Mouse (Mus musculus): ENCODE data around the gene Cd82. TPM values are rescaled to one million over a fixed set of nuclear protein-coding genes. Genes with fewer than 3 reads are reported as not detected.

The Cd82 gene
- polyA plus RNA-seq, 1 experiment from 2014 or later: 22.4 TPM

DNA sequence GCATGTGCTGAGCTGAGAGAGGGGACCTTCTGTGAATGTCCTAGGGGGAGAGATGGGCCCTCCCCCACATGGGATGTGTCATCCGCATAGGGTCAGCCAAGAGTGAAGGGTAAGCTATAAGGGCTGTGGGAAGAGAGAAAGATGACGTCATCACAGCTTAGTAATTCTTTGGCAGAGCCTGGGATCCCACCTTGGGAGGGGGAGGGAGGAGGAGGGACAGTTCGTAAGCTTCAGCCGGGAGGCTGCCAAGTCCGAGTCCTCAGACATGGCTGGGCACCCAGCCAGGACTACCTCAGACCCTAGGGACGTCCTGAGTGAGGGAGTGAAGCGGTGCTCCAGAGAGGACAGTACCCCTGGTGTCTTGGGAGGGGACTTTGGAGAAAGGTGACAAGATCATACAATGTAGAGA, 57.9 kb downstream of the Cd82 start:
- H3K27me3 ChIP-seq (replicated peaks): no peaks in the 10 kb centered on the region; the same call in 1 of the 2 replicates
- no peaks in the 10 kb centered on the region for H3K9me3 ChIP-seq (replicated peaks)
- H3K9ac ChIP-seq (replicated peaks): no peak overlapping the region
- H3K36me3 ChIP-seq: no peaks in the 10 kb centered on the region
- no peak overlapping the region for H3K4me2 ChIP-seq
- H3K27ac ChIP-seq (replicated peaks): no peak overlapping the region
- H3K4me3 ChIP-seq (replicated peaks): no peak overlapping the region
- WGBS: 47% methylated on average over 7 of the region's 7 CpGs
- 0 out of 2 replicates have a peak, but pooled peaks have one; percentile 48 for ATAC-seq (ENCODE audit: low FRiP score)
- H3K4me1 ChIP-seq: peaks cover 8% of the 10 kb centered on the region

DNA sequence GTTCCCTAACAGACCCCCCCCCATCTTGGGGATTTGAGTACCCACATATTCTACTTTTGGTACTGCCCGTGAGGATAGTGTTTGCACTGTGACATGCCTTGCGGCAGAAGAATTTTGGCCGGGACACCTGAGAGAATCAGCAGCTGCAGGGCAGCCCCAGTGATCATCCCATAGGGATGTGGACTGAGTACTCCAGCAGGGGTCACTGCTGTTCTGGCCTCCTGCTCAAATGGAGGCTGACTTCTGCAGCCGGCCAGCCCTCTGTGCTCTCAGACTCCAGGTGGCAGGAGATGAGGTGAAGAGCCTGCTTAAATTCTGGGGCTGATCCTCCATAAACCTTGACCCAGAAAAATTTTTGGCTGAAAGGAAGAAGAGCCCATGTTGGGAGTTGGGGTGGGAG, 58.8 kb downstream of the Cd82 start:
- Histone ChIP-seq H3K4me2 (no peak overlapping the region), H3K36me3 (no peaks in the 10 kb centered on the region), H3K9me3 (replicated peaks) (no peaks in the 10 kb centered on the region), H3K9ac (replicated peaks) (no peak overlapping the region), H3K4me3 (replicated peaks) (no peak overlapping the region), H3K27me3 (replicated peaks) (no peaks in the 10 kb centered on the region; the same call in 1 of the 2 replicates), H3K27ac (replicated peaks) (no peak overlapping the region), H3K4me1 (peaks cover 8% of the 10 kb centered on the region)
- no peak for ATAC-seq (ENCODE audit: low FRiP score)
- WGBS: 39% methylated on average over 4 of the region's 4 CpGs

DNA sequence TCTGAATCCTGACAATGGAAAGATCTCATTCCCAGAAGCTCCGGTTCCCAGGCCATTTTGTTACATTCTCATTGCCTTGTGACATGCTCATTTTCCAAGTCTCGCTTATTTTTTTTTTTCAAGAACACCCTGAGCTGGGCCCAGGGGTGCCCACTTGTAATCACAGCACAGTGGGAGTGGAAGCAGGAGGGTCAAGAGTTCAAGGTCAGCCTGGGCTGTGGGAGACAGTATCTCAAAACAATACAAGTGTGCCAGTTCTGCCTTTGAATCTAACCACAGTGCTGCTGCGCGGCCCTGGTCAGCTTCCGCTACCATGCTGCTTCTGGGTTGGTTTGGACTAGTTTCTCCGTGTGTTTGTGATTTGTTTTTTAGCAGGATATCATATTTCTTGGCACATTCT, 59.7 kb downstream of the Cd82 start:
- Histone ChIP-seq H3K4me2 (no peak overlapping the region), H3K27me3 (replicated peaks) (no peaks in the 10 kb centered on the region), H3K9me3 (replicated peaks) (no peaks in the 10 kb centered on the region), H3K36me3 (no peaks in the 10 kb centered on the region), H3K4me3 (replicated peaks) (no peak overlapping the region), H3K4me1 (peaks cover 8% of the 10 kb centered on the region), H3K27ac (replicated peaks) (no peak overlapping the region), H3K9ac (replicated peaks) (no peak overlapping the region)
- no peak for ATAC-seq (ENCODE audit: low FRiP score)
- WGBS: 85% methylated on average over 6 of the region's 6 CpGs

DNA sequence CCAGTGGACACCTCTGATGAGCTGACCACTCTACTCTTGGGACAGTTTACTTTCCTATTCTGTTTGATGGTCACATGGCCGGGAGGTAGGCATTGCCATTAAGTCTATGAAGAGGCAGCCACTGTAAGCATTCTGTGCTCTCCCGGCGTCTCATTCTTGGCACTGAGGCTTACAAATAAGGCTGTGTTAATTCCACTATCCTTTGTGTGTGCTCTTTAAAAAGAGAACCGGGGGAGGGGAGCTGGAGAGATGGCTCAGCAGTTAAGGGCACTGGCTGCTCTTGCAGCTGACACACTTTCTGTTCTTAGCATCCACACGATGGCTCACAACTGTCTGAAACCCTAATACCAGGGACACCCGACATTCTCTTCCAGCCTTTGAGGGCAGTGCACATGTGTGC, 71.7 kb downstream of the Cd82 start:
- Histone ChIP-seq H3K27ac (replicated peaks) (peak overlapping the region; percentile 56; the same call in 1 of the 2 replicates), H3K27me3 (replicated peaks) (no peaks in the 10 kb centered on the region), H3K36me3 (no peaks in the 10 kb centered on the region), H3K9ac (replicated peaks) (no peak overlapping the region), H3K4me1 (peaks cover 23% of the 10 kb centered on the region), H3K4me2 (no peak overlapping the region), H3K4me3 (replicated peaks) (no peak overlapping the region), H3K9me3 (replicated peaks) (no peaks in the 10 kb centered on the region)
- ATAC-seq (ENCODE audit: low FRiP score): peak; percentile 10; the same call in 1 of the 2 replicates
- 37% methylated on average over 6 of the region's 6 CpGs for WGBS

DNA sequence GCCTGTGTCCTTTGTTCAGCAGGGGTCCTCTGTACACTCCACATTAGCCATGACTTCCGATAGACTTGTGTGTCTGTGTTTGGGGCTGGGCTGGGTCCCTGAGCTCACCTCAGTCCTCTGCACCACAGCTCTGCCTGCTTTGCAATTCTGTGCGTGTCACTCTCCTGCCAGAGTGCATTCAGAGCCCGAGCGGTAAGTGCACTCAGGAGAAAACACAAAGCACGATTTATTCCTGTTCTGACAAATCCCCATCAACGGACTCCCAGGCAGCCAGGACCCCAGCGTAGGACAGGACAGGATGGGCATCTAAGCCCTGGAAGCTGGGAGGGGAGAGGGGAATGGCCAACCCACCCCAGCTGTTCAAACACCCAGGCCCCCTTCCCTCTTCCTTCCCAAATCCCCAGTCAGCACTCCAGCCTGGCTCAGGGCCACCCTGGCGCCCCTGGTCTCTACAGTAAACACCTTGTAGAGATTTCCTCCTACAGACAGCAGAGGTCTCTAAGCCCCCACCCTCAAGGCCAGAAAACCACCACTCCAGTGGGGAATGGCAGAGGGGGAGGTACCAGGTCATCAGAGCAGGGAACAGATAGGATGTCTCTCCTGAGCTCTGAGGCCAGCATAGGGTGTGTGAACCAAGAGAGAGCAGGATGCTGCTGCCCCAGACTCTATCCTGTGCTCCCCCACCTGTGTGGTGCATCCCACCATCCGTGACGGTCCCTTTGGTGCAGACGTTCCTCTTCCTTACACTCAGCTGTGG, 72.6 kb downstream of the Cd82 start:
- Histone ChIP-seq H3K4me3 (replicated peaks) (no peak overlapping the region), H3K36me3 (no peaks in the 10 kb centered on the region), H3K4me1 (peaks cover 23% of the 10 kb centered on the region), H3K4me2 (no peak overlapping the region), H3K27me3 (replicated peaks) (0 out of 2 replicates have a peak, but pooled peaks cover 2% of the 10 kb centered on the region), H3K9ac (replicated peaks) (no peak overlapping the region), H3K9me3 (replicated peaks) (no peaks in the 10 kb centered on the region), H3K27ac (replicated peaks) (peak overlapping the region; percentile 56)
- WGBS: 26% methylated on average over 11 of the region's 11 CpGs
- ATAC-seq (ENCODE audit: low FRiP score): peak; percentile 53

DNA sequence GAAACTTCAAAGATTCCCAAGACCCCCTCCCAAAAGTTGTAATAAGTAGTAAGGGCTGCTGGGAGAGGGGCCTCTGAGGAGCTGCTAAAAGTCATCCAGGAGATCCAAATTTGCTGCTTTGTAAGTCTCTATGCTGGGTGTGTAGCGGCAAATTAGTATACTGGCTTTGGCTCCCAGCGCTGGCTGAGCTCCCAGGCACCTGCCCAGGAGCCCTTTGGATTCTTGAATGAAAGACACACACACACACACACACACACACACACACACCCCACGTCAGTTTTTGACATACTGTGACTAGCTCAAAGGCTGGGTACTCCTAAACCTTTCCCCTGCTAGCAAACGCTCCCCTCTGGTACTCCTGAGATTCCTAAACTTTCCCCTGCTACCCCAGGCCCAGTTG, 76.0 kb downstream of the Cd82 start:
- no peak overlapping the region for H3K4me3 ChIP-seq (replicated peaks)
- H3K4me1 ChIP-seq: peaks cover 23% of the 10 kb centered on the region
- no peak overlapping the region for H3K27ac ChIP-seq (replicated peaks)
- 0 out of 2 replicates have a peak, but pooled peaks cover 2% of the 10 kb centered on the region for H3K27me3 ChIP-seq (replicated peaks)
- no peak overlapping the region for H3K9ac ChIP-seq (replicated peaks)
- 78% methylated on average over 4 of the region's 4 CpGs for WGBS
- H3K36me3 ChIP-seq: no peaks in the 10 kb centered on the region
- no peak for ATAC-seq (ENCODE audit: low FRiP score)
- no peaks in the 10 kb centered on the region for H3K9me3 ChIP-seq (replicated peaks)
- no peak overlapping the region for H3K4me2 ChIP-seq

DNA sequence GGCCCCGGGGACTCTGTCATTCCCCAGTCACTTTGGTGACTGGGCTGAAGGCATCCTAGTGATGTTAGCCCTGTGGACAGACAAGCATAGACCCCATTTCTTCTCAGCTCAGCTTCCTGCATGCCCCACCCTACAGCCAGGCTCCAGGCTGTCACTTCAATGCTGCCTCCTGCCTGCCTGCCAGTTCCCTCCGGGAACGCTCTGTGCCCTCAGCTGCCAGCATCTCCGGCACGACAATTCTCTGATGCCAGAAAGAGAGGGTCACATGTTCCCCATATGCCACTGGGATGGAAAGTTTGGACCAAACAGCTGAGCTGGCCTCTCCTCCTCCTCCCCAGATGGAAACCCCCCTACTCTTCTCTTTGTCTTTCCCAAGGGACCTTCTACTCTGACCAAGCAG, 79.1 kb downstream of the Cd82 start:
- 62% methylated on average over 5 of the region's 5 CpGs for WGBS
- H3K27ac ChIP-seq (replicated peaks): no peak overlapping the region
- no peaks in the 10 kb centered on the region for H3K9me3 ChIP-seq (replicated peaks)
- no peaks in the 10 kb centered on the region for H3K36me3 ChIP-seq
- H3K9ac ChIP-seq (replicated peaks): no peak overlapping the region
- H3K4me2 ChIP-seq: no peak overlapping the region
- peaks cover 6% of the 10 kb centered on the region; the same call in 1 of the 2 replicates for H3K4me1 ChIP-seq
- no peak overlapping the region for H3K4me3 ChIP-seq (replicated peaks)
- ATAC-seq (ENCODE audit: low FRiP score): no peak
- H3K27me3 ChIP-seq (replicated peaks): 0 out of 2 replicates have a peak, but pooled peaks cover 2% of the 10 kb centered on the region

DNA sequence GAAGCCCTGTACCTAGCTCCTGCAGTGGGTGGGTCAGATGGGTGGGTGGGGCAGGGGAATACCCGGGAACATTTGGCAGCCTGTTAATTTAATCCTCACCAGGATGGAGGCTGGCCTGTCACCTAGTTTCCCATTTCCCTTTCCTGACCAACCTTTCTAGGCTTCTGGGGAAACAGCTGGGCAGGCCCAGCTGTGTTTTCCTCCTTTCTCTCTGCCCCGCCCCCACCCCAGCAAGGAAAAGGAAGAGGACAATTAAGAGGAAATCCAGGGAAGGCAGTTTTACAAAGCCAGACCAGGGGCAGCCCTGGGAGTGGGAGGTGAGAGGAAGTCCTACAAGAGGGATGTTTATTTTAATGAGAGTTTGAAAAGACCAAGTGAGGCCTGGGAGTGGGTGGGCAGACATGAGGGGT, 82.3 kb downstream of the Cd82 start:
- H3K36me3 ChIP-seq: no peaks in the 10 kb centered on the region
- no peak overlapping the region for H3K27ac ChIP-seq (replicated peaks)
- 0 out of 2 replicates have a peak, but pooled peaks cover 2% of the 10 kb centered on the region for H3K27me3 ChIP-seq (replicated peaks)
- no peak for ATAC-seq (ENCODE audit: low FRiP score)
- H3K4me1 ChIP-seq: peaks cover 21% of the 10 kb centered on the region
- H3K4me2 ChIP-seq: no peak overlapping the region
- H3K9me3 ChIP-seq (replicated peaks): no peaks in the 10 kb centered on the region
- H3K4me3 ChIP-seq (replicated peaks): no peak overlapping the region
- H3K9ac ChIP-seq (replicated peaks): no peak overlapping the region
- 27% methylated on average over 1 of the region's 2 CpGs for WGBS

DNA sequence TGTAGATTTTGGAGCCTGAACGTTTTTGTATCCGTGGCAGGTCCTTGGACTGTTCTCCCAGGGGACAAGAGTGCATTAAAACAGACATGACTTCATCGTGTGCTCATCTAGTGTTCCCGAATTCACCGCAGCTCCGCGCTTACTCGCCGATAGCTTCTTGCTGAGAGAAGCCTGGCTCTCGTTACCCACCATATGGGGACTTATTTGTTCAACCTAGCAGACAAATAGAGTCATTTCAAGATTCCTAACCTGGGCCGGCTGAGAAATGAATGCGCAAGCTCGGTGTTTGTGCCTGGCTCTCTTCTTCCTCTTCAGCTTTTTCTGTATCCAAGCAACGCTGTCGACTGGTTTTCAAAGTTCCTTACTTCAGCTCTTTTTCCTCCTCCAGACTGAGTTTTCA, 85.1 kb downstream of the Cd82 start:
- no peaks in the 10 kb centered on the region for H3K27me3 ChIP-seq (replicated peaks)
- peak overlapping the region; percentile 36 for H3K4me2 ChIP-seq
- no peaks in the 10 kb centered on the region for H3K36me3 ChIP-seq
- no peaks in the 10 kb centered on the region for H3K9me3 ChIP-seq (replicated peaks)
- ATAC-seq (ENCODE audit: low FRiP score): peak; percentile 57; the same call in 1 of the 2 replicates
- no peak overlapping the region for H3K9ac ChIP-seq (replicated peaks)
- no peak overlapping the region for H3K4me3 ChIP-seq (replicated peaks)
- WGBS: 20% methylated on average over 15 of the region's 15 CpGs
- peaks cover 21% of the 10 kb centered on the region for H3K4me1 ChIP-seq
- H3K27ac ChIP-seq (replicated peaks): peak overlapping the region; percentile 58

DNA sequence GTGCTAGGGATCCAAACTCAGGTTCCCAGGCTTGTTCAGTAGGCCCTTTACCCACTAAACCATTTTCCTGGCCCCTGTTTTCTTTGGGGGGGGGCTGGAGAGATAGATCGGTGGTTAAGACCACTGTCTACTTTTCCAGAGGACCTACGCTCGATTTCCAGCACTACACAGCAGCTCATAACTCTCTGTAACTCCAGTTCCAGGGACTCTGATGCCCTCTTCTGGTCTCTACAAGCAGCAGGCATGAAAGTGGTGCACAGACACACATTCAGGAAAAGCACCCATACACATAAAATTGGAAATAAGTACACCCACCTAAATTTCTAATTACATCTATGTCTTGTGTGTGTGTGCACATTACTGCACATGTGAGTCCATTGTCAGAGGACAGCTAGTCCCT, 85.8 kb downstream of the Cd82 start:
- no peaks in the 10 kb centered on the region for H3K9me3 ChIP-seq (replicated peaks)
- 0 out of 2 replicates have a peak overlapping the region, but pooled peaks have one; percentile 58 for H3K27ac ChIP-seq (replicated peaks)
- H3K4me1 ChIP-seq: peaks cover 22% of the 10 kb centered on the region
- no peak overlapping the region for H3K9ac ChIP-seq (replicated peaks)
- H3K36me3 ChIP-seq: no peaks in the 10 kb centered on the region
- ATAC-seq (ENCODE audit: low FRiP score): no peak
- no peak overlapping the region for H3K4me3 ChIP-seq (replicated peaks)
- H3K27me3 ChIP-seq (replicated peaks): no peaks in the 10 kb centered on the region
- 99% methylated on average over 3 of the region's 3 CpGs for WGBS
- no peak overlapping the region for H3K4me2 ChIP-seq

DNA sequence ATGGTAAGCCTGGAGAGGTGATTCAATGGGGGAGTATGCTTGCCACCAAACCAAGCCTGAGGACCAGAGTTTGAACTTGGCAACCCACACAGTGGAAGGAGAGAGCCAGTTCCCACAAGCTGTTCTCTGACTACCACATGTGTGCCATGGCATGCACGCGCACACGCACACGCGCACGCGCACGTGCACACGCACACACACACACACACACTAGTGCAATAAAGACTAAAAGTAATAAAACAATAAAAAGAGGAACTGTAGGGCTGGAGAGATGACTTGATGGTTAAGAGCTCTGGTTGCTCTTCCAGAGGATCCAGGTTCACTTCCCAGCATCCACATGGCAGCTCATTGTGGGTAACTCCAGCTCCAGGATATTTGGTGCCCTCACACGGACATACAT, 90.1 kb downstream of the Cd82 start:
- WGBS: 90% methylated on average over 10 of the region's 10 CpGs
- no peaks in the 10 kb centered on the region for H3K27me3 ChIP-seq (replicated peaks)
- H3K27ac ChIP-seq (replicated peaks): no peak overlapping the region
- H3K9ac ChIP-seq (replicated peaks): no peak overlapping the region
- no peak overlapping the region for H3K4me2 ChIP-seq
- peaks cover 26% of the 10 kb centered on the region for H3K4me1 ChIP-seq
- H3K4me3 ChIP-seq (replicated peaks): no peak overlapping the region
- no peaks in the 10 kb centered on the region for H3K36me3 ChIP-seq
- H3K9me3 ChIP-seq (replicated peaks): no peaks in the 10 kb centered on the region
- no peak for ATAC-seq (ENCODE audit: low FRiP score)

DNA sequence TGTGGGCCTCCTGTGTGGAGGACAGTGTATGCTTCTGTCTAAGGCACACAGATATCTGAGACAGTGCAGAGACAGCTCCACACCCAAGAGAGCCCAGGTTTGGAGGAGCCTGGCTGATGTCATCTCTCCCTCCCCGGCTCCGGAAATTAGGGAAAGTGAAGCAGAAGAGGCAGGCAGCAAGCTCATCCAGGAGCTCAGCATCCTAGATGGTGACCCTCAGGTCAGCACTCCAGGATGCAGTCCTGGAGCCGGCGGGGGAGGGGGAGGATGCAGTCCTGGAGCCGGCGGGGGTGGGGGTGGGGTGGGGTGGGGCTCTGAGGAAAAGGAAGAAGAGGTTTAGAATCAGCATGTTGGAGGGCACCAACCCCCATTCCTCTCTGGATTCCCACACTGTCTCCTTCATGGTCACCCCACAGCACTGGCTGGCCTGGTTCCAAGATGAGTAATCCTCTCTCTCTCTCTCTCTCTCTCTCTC, 90.8 kb downstream of the Cd82 start:
- H3K27me3 ChIP-seq (replicated peaks): no peaks in the 10 kb centered on the region
- no peak overlapping the region for H3K27ac ChIP-seq (replicated peaks)
- H3K36me3 ChIP-seq: no peaks in the 10 kb centered on the region
- peaks cover 23% of the 10 kb centered on the region for H3K4me1 ChIP-seq
- H3K9ac ChIP-seq (replicated peaks): no peak overlapping the region
- H3K9me3 ChIP-seq (replicated peaks): no peaks in the 10 kb centered on the region
- H3K4me3 ChIP-seq (replicated peaks): no peak overlapping the region
- WGBS: 63% methylated on average over 2 of the region's 6 CpGs
- no peak for ATAC-seq (ENCODE audit: low FRiP score)
- no peak overlapping the region for H3K4me2 ChIP-seq

All from neural tube, embryonic 15.5 days (tissue).